Mouse (Mus musculus): ENCODE measurements around the gene Gtf2ird2. TPM values are rescaled to one million over a fixed set of nuclear protein-coding genes. Genes with fewer than 3 reads are reported as not detected.

Gtf2ird2 gene
- total and polyA plus RNA-seq, 3 experiments: 3.6 to 4.6 TPM; not detected in 1

DNA sequence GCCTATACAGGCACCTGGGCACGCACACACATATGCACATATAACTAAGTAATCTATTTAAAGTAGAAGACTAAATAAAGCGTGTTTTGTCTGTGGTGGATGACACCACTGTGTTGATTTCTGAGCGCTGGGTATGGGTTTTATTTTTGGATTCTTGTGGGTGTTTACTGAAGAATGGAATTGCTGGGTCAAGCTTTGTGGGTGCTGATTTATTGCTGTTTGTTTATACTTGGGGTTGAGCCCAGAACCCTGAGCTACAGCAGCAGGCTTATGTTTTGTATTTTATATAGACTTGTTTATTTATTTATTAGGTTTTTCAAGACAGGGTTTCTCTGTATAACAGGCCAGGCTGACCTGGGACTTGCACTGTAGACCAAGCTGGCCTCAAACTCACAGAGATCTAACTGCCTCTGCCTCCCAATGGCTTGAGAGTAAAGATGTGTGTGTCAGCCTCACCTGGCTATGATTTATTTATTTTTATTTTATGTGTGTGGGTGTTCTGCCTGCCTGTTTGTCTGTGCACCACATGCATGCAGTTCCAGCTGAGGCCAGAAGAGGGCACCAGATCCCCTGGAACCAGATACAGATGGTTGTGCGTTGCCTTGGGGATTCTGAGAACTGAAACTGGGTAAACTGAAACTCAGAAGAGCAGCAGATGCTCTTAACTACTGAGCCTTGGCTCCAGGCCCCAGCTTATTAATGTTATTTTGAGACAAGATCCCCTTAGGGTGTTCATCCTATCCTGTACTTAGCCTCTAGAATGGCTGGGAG lies 3.3 kb downstream of the Gtf2ird2 start:
- DNase-seq (ENCODE audit: low read depth, low spot score): peak; percentile 89

DNA sequence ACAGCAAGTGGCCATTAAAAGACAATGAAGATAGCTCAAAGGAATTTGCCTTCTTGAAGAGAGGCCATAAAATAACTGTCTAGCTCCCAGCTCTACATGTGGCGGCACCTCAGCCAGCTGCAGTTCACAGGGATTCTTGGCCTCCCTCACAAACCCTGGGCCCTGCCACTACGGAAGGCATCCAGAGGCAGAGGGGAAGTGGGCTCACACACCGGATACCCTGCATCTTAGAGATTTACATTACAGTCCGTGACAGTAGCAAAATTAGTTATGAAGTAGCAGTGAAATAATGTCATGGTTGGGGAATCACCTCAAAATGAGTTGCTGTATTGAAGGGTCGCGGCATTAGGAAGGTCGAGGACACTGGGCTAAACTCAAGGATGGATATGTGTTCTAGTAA lies 4.8 kb downstream of the Gtf2ird2 start:
- Histone ChIP-seq H3K4me1 (ENCODE audit: control insufficient read depth in 1 of 2, insufficient read depth in 2 of 2, low read length in 2 of 2) (peaks cover 0 to under 1% of the 10 kb centered on the region in 2 experiments; a peak in 1 of 4 replicates), H3K27ac (ENCODE audit: control insufficient read depth, low read depth, low read length) (no peak overlapping the region), H3K4me3 (ENCODE audit: control insufficient read depth in 1 of 2, insufficient read depth in 1 of 2, low read depth in 2 of 2, low read length in 2 of 2) (no peak overlapping the region), H3K9me3 (replicated peaks; ENCODE audit: insufficient read depth, low read length) (no peaks in the 10 kb centered on the region), H3K27me3 (ENCODE audit: control insufficient read depth in 1 of 2, insufficient read depth in 2 of 2, low read length in 2 of 2) (no peaks in the 10 kb centered on the region), H3K79me2 (ENCODE audit: control insufficient read depth, insufficient read depth, low read length, poor library complexity) (peaks cover 6% of the 10 kb centered on the region), H3K9ac (ENCODE audit: control insufficient read depth, low read depth, low read length, poor library complexity, severe bottlenecking) (no peak overlapping the region), H3K36me3 (ENCODE audit: control insufficient read depth in 1 of 2, insufficient read depth in 2 of 2, low read length in 2 of 2) (peaks cover 0 to 2% of the 10 kb centered on the region in 2 experiments; a peak in 2 of 4 replicates)
- no peak for TF ChIP-seq EP300 (IDR thresholded peaks at IDR 0.05; ENCODE audit: low read depth in 1 of 2, low read length in 2 of 2)
- no peak for TF ChIP-seq CHD1 (IDR thresholded peaks at IDR 0.05; ENCODE audit: low read depth, low read length)
- TF ChIP-seq CTCF (IDR thresholded peaks at IDR 0.05 in 2 of 3, conservative IDR thresholded peaks at IDR 0.05 in 1 of 3; ENCODE audit: control insufficient read depth in 1 of 3, insufficient read depth in 1 of 3, low read depth in 2 of 3, low read length in 3 of 3, poor library complexity in 1 of 3, severe bottlenecking in 1 of 3): no peak
- no peak for TF ChIP-seq GATA1 (IDR thresholded peaks at IDR 0.05; ENCODE audit: low read depth, low read length)
- TF ChIP-seq RAD21 (IDR thresholded peaks at IDR 0.05; ENCODE audit: low read depth, low read length): no peak
- TF ChIP-seq ZC3H11A (IDR thresholded peaks at IDR 0.05; ENCODE audit: low read depth, low read length): no peak
- TF ChIP-seq ZNF384 (IDR thresholded peaks at IDR 0.05; ENCODE audit: low read depth, low read length): no peak
- no peak for TF ChIP-seq ZKSCAN1 (IDR thresholded peaks at IDR 0.05; ENCODE audit: low read depth, low read length)
- no peak for TF ChIP-seq GABPA (IDR thresholded peaks at IDR 0.05; ENCODE audit: low read depth, low read length)
- no peak for TF ChIP-seq ETS1 (IDR thresholded peaks at IDR 0.05; ENCODE audit: low read depth, low read length)
- no peak for TF ChIP-seq E2F4 (IDR thresholded peaks at IDR 0.05; ENCODE audit: borderline replicate concordance, low read depth, low read length)
- TF ChIP-seq POLR2A (IDR thresholded peaks at IDR 0.05; ENCODE audit: control insufficient read depth in 1 of 2, insufficient read depth in 1 of 2, low read depth in 1 of 2, low read length in 2 of 2, poor library complexity in 1 of 2): no peak
- TF ChIP-seq BHLHE40 (IDR thresholded peaks at IDR 0.05; ENCODE audit: borderline replicate concordance, low read depth, low read length): no peak
- DNase-seq (ENCODE audit: low read depth, low spot score): no peak

More for the DNA sequence above, 3.3 kb downstream of the Gtf2ird2 start:
- Histone ChIP-seq H3K79me2 (ENCODE audit: control insufficient read depth, insufficient read depth, low read length, poor library complexity) (peaks cover 9% of the 10 kb centered on the region), H3K9ac (ENCODE audit: control insufficient read depth, low read depth, low read length, poor library complexity, severe bottlenecking) (no peak overlapping the region), H3K36me3 (ENCODE audit: control insufficient read depth in 1 of 2, insufficient read depth in 2 of 2, low read length in 2 of 2) (peaks cover 0 to 12% of the 10 kb centered on the region in 2 experiments; a peak in 2 of 4 replicates), H3K4me3 (ENCODE audit: control insufficient read depth in 1 of 2, insufficient read depth in 1 of 2, low read depth in 2 of 2, low read length in 2 of 2) (0 out of 4 replicates have a peak overlapping the region, but pooled peaks of 1 of the 2 experiments have one; percentile 26), H3K27ac (ENCODE audit: control insufficient read depth, low read depth, low read length) (no peak overlapping the region), H3K27me3 (ENCODE audit: control insufficient read depth in 1 of 2, insufficient read depth in 2 of 2, low read length in 2 of 2) (no peaks in the 10 kb centered on the region), H3K4me1 (ENCODE audit: control insufficient read depth in 1 of 2, insufficient read depth in 2 of 2, low read length in 2 of 2) (peaks cover 2 to 13% of the 10 kb centered on the region in 2 experiments; a peak in 2 of 4 replicates), H3K9me3 (replicated peaks; ENCODE audit: insufficient read depth, low read length) (no peaks in the 10 kb centered on the region)
- TF ChIP-seq POLR2AphosphoS5 (IDR thresholded peaks at IDR 0.05; ENCODE audit: borderline replicate concordance, low read depth, low read length) (no peak), CTCF (IDR thresholded peaks at IDR 0.05 in 2 of 3, conservative IDR thresholded peaks at IDR 0.05 in 1 of 3; ENCODE audit: control insufficient read depth in 1 of 3, insufficient read depth in 1 of 3, low read depth in 2 of 3, low read length in 3 of 3, poor library complexity in 1 of 3, severe bottlenecking in 1 of 3) (peak; percentile 96 to 97 (median 96)), RAD21 (IDR thresholded peaks at IDR 0.05; ENCODE audit: low read depth, low read length) (peak; percentile 90), SIN3A (IDR thresholded peaks at IDR 0.05; ENCODE audit: low read length) (peak; percentile 57; the same call in 1 of the 2 replicates), SMC3 (IDR thresholded peaks at IDR 0.05; ENCODE audit: low read depth, low read length) (peak; percentile 87), KAT2A (conservative IDR thresholded peaks at IDR 0.05; ENCODE audit: low read depth, low read length) (no peak), MYC (IDR thresholded peaks at IDR 0.05; ENCODE audit: low read depth, low read length) (peak; percentile 67), TCF12 (IDR thresholded peaks at IDR 0.05; ENCODE audit: low read depth, low read length) (0 out of 2 replicates have a peak, but pooled peaks have one; percentile 12), ZNF384 (IDR thresholded peaks at IDR 0.05; ENCODE audit: low read depth, low read length) (peak; percentile 61), POLR2A (IDR thresholded peaks at IDR 0.05; ENCODE audit: control insufficient read depth in 1 of 2, insufficient read depth in 1 of 2, low read depth in 1 of 2, low read length in 2 of 2, poor library complexity in 1 of 2) (no peak), ZC3H11A (IDR thresholded peaks at IDR 0.05; ENCODE audit: low read depth, low read length) (peak; percentile 79), BHLHE40 (IDR thresholded peaks at IDR 0.05; ENCODE audit: borderline replicate concordance, low read depth, low read length) (0 out of 2 replicates have a peak, but pooled peaks have one; percentile 25)

All from MEL (cell line).